Mouse (Mus musculus): Measurements from ENCODE around the gene Orai1.

DNA sequence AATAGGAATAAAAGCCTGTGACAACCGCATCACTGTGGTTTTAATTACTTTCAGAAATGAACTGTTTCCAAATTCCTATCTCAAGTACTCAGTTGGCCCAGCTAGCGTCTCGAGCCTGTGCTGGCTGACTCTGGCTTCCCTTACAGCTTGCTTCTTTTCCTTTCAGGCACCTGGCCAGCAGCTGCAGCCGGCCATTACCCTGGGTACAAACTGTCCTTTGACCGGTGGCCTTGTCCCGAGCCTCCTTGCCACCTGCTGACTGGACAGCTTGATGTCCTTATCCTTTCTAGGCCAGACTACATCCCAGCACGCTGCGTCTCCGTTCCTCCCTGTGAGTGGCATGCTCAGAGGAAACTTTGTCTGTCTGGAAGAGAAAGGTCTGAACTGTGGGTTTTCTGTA, 36.0 kb downstream of the Orai1 start:
- no peak for TF ChIP-seq TAL1 (IDR thresholded peaks at IDR 0.05; ENCODE audit: low read length)
- TF ChIP-seq GATA1 (IDR thresholded peaks at IDR 0.05; ENCODE audit: low read length), result no peak

Data from erythroblast, embryonic 14.5 days (primary cell).